Mouse (Mus musculus) spleen, embryonic (tissue): ENCODE measurements around the gene Nhs.
"Not testable (repeated sequence)": the region's sequence is repeated elsewhere in the genome, so short reads cannot be mapped to it uniquely, and the experiment has no call there.

Experiments
- CTCF ChIA-PET: fragments of 350-600 bp; sonication (Branson Sonifier 250); formaldehyde crosslinking; loops from one replicate; lab custom pipeline; 2022; lab: Charles Lee

Nhs gene

GRCm38 (mm10) chrX:161943098-161943680, 216.3 kb downstream of the Nhs start:
- CTCF ChIA-PET, result no interaction called here

- CTCF ChIA-PET, result no interaction called here
These were observed 218.8 kb downstream of the Nhs start for GRCm38 (mm10) chrX:161940696-161941095.

GRCm38 (mm10) chrX:161926683-161927053, 232.9 kb downstream of the Nhs start:
- CTCF ChIA-PET, result no interaction called here

- CTCF ChIA-PET, result no interaction called here
These were observed 233.4 kb downstream of the Nhs start for GRCm38 (mm10) chrX:161925973-161926682.

- CTCF ChIA-PET, result no interaction called here
These were observed 236.9 kb downstream of the Nhs start for GRCm38 (mm10) chrX:161922655-161923054.

- CTCF ChIA-PET, result no interaction called here
These were observed 237.9 kb downstream of the Nhs start for GRCm38 (mm10) chrX:161921581-161921980.

GRCm38 (mm10) chrX:161909963-161910362, 249.6 kb downstream of the Nhs start:
- CTCF ChIA-PET, result no interaction called here

GRCm38 (mm10) chrX:161908652-161909403, 250.7 kb downstream of the Nhs start:
- CTCF ChIA-PET, result no interaction called here

- CTCF ChIA-PET, result no interaction called here
These were observed 251.6 kb downstream of the Nhs start for GRCm38 (mm10) chrX:161907595-161908592.

GRCm38 (mm10) chrX:161894442-161894841, 265.1 kb downstream of the Nhs start:
- CTCF ChIA-PET, result no interaction called here

- CTCF ChIA-PET, result no interaction called here
These were observed 275.9 kb downstream of the Nhs start for GRCm38 (mm10) chrX:161883661-161884060.

- CTCF ChIA-PET, result no interaction called here
These were observed 282.4 kb downstream of the Nhs start for GRCm38 (mm10) chrX:161877123-161877522.

- CTCF ChIA-PET, result no interaction called here
These were observed 286.0 kb downstream of the Nhs start for GRCm38 (mm10) chrX:161873511-161873910.

GRCm38 (mm10) chrX:161871306-161871705, 288.2 kb downstream of the Nhs start:
- CTCF ChIA-PET, result interaction anchor here (0.6 kb wide), 1 partner anchor 406 kb away, joined by 4 read pairs; no protein-coding TSS in a partner anchor

GRCm38 (mm10) chrX:161855630-161856029, 303.9 kb downstream of the Nhs start:
- CTCF ChIA-PET, result no interaction called here

- CTCF ChIA-PET, result no interaction called here
These were observed 305.8 kb downstream of the Nhs start for GRCm38 (mm10) chrX:161853626-161854312.

GRCm38 (mm10) chrX:161826186-161826585, 333.3 kb downstream of the Nhs start:
- CTCF ChIA-PET, result not testable (repeated sequence)

GRCm38 (mm10) chrX:161790182-161790581, 369.3 kb downstream of the Nhs start:
- CTCF ChIA-PET, result no interaction called here
